Mouse (Mus musculus) heart, embryonic 11.5 days (tissue): ENCODE measurements around the gene Tas1r3. TPM values are rescaled to one million over a fixed set of nuclear protein-coding genes. Genes with fewer than 3 reads are reported as not detected.

Source experiments
- ATAC-seq: fragments of 200-750 bp; cut with Nextera tagmentation; replicated peaks from 2 replicates; pipeline ENCODE4 v1.8.0; 2017; ENCODE audit warnings: moderate library complexity; ENCODE audit not compliant: insufficient number of reproducible peaks, low FRiP score, low TSS enrichment
- H3K27ac ChIP-seq: fragments of 300-500 bp; sonication (generic); 2 replicates; pipeline ENCODE4 v1.5.1; 2014; ENCODE audit warnings: mild to moderate bottlenecking, low read depth, low read length
- H3K27me3 ChIP-seq: fragments of 300-500 bp; sonication (generic); 2 replicates; pipeline ENCODE4 v1.6.1; 2014; ENCODE audit warnings: mild to moderate bottlenecking, low read length, mixed read lengths; ENCODE audit not compliant: control insufficient read depth, insufficient read depth
- H3K36me3 ChIP-seq: fragments of 300-500 bp; sonication (generic); 2 replicates; pipeline ENCODE4 v1.6.1; 2014; ENCODE audit warnings: mild to moderate bottlenecking, low read length, moderate library complexity, mixed read lengths; ENCODE audit not compliant: control insufficient read depth, insufficient read depth
- H3K4me1 ChIP-seq: fragments of 300-500 bp; sonication (generic); 2 replicates; pipeline ENCODE4 v1.6.1; 2014; ENCODE audit warnings: low read length; ENCODE audit not compliant: control insufficient read depth, insufficient read depth
- H3K4me2 ChIP-seq: fragments of 300-500 bp; sonication (generic); 2 replicates; pipeline ENCODE4 v1.6.1; 2014; ENCODE audit warnings: mild to moderate bottlenecking, moderate library complexity
- H3K4me3 ChIP-seq: fragments of 300-500 bp; sonication (generic); 2 replicates; pipeline ENCODE4 v1.5.1; 2014; ENCODE audit warnings: low read depth, low read length
- H3K9ac ChIP-seq: fragments of 300-500 bp; sonication (generic); 2 replicates; pipeline ENCODE4 v1.6.1; 2014; ENCODE audit warnings: mild to moderate bottlenecking, low read depth, low read length, moderate library complexity
- H3K9me3 ChIP-seq: fragments of 300-500 bp; sonication (generic); replicated peaks from 2 replicates; pipeline ENCODE4 v1.6.1; 2016; ENCODE audit warnings: low read length; ENCODE audit not compliant: control insufficient read depth
- WGBS: fragments of 180-500 bp; shearing (Covaris S2); extraction: QIAGEN DNeasy Blood & Tissue Kit; methylation state at CpG from one replicate; pipeline ENCODE4 v1.1.7; 2014; ENCODE audit not compliant: insufficient replicate concordance; 5-methylcytosine and 5-hydroxymethylcytosine counted together
- polyA plus RNA-seq: library from polyadenylated mRNA; unstranded; fragments of >200 nt; fragmentation: Nextera tagmentation; extraction: Ambion mirVana; gene quantifications from 2 replicates; pipeline ENCODE4 v1.2.1, GENCODE M21; 2014

The Tas1r3 gene
- polyA plus RNA-seq, 1 experiment from 2014 or later, result 0.11 TPM

DNA sequence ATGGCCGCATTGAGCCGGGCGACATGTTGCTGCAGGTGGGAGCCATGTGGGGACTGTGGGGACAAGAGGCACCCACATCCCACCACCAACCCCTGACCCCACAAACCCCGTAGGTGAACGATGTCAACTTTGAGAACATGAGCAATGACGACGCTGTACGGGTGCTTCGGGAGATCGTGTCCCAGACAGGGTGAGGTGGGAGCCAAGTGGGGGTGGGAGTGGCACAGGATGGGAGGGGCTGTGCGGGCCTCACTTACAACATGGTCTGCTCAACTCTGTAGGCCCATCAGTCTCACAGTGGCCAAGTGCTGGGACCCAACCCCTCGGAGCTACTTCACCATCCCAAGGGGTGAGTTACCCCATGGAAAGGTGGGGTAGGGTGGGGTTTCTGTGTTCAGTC is 8.2 kb downstream of the Tas1r3 start:
- no peak overlapping the region for H3K9ac ChIP-seq
- no peak overlapping the region for H3K4me3 ChIP-seq
- H3K36me3 ChIP-seq, result peaks cover 20% of the 10 kb centered on the region
- WGBS, result 94% methylated on average over 12 of the region's 12 CpGs
- H3K4me2 ChIP-seq, result no peak overlapping the region
- H3K9me3 ChIP-seq, result no peaks in the 10 kb centered on the region
- no peak overlapping the region for H3K27ac ChIP-seq
- H3K27me3 ChIP-seq, result no peaks in the 10 kb centered on the region
- H3K4me1 ChIP-seq, result no peaks in the 10 kb centered on the region
- no peak for ATAC-seq

DNA sequence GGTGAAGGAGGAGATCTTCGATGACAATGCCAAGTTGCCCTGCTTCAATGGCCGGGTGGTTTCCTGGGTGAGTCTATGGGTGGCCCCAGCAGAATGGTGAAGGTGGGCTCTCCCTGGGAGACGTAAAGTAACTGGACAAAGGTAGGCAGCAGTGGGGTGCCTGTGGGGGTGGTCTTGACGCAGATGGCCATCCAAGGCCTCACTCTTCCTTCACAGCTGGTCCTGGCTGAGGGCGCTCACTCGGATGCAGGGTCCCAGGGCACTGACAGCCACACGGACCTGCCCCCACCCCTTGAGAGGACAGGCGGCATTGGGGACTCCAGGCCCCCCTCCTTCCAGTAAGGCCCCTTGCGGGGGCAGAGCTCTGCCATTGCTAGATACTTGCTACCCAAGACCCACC is 9.7 kb downstream of the Tas1r3 start:
- H3K36me3 ChIP-seq, result peaks cover 20% of the 10 kb centered on the region

DNA sequence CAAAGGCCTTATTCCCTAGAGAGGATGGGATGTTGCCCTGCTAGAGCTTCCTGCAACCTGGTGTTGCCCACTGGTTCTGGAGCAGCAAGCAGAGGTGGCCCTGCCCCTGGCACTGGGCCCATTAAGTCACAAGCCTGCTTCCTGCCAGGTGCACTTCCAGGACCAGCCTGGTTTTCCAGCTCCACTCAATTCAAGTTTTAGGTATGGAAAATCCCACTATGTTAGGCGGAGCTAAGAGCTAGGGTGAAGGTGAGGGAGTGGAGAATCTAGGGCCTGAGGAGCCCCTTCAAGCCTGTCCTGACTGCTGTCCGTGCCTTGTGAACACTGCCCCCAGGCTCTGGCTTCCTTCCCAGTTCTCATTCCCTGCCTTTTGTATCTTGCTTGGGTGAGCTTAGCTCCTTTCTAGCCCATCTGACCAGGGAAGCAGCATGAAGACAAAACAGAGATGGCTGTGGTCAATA is 11.2 kb downstream of the Tas1r3 start:
- Histone ChIP-seq H3K27ac (no peak overlapping the region), H3K9me3 (no peaks in the 10 kb centered on the region), H3K4me3 (no peak overlapping the region), H3K4me1 (peaks cover 11% of the 10 kb centered on the region), H3K36me3 (peaks cover 16% of the 10 kb centered on the region), H3K27me3 (no peaks in the 10 kb centered on the region), H3K4me2 (no peak overlapping the region), H3K9ac (no peak overlapping the region)
- no peak for ATAC-seq
- 78% methylated on average over 2 of the region's 2 CpGs for WGBS

More for the DNA sequence above, 9.7 kb downstream of the Tas1r3 start:
- H3K4me3 ChIP-seq, result no peak overlapping the region
- no peaks in the 10 kb centered on the region for H3K9me3 ChIP-seq
- no peak for ATAC-seq
- H3K9ac ChIP-seq, result no peak overlapping the region
- no peak overlapping the region for H3K4me2 ChIP-seq
- peaks cover 5% of the 10 kb centered on the region for H3K4me1 ChIP-seq
- no peak overlapping the region for H3K27ac ChIP-seq
- no peaks in the 10 kb centered on the region for H3K27me3 ChIP-seq
- 91% methylated on average over 9 of the region's 9 CpGs for WGBS

DNA sequence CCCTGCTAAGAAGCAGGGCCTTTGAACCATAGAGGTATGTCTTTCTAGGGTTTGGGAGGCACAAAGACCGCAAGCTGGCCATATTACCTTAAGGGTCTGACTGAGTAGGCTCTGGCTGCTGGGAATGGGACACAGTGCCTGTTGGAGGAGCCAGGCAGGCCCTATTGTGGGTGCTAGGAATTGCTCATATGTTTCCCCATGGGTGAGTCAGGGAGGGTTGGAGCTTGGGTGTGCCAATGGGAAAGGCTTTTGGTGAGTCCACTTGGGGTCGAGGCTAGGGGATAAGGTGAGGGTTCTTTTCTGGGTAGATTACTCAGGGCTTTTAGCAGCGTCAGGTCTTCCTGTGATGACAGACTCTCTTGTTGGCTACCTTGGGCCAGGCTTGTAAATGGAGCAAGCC is 11.8 kb downstream of the Tas1r3 start:
- Histone ChIP-seq H3K27ac (no peak overlapping the region), H3K4me1 (peaks cover 11% of the 10 kb centered on the region), H3K36me3 (peaks cover 13% of the 10 kb centered on the region), H3K9me3 (no peaks in the 10 kb centered on the region), H3K9ac (no peak overlapping the region), H3K4me3 (no peak overlapping the region), H3K27me3 (no peaks in the 10 kb centered on the region), H3K4me2 (no peak overlapping the region)
- no peak for ATAC-seq
- 85% methylated on average over 3 of the region's 3 CpGs for WGBS

DNA sequence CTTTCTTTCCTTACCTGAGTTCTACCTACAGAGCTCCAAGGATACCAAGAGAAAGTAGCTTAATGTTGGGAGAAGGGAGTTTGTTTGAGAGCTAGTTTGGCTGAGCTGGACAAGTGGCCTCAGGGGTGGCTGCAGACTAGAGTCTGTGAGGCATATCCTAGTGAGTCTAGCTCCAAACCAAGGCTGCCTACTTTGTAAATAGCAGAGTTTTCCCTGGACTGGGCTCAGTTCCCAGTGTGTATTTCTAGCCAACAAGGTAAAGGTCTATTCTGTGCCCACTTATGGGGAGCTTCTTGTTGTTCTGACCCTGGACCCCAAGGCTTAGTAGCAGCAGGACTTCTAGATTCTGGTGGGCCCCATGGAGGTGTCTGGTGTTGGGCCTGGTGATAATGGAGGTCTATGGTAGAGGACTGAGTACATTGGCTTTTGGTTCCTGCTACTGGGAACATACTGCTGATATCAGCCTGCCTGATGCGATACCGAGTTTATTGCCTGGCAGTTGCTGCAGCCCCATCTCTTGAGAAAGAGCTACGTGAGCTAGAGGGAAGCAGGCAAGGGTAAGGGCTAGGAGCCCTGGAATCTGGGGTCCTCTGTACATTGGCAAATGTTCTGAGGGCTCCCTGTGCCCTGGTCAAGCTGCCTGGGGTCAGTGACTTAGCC is 13.2 kb downstream of the Tas1r3 start:
- H3K27me3 ChIP-seq, result no peaks in the 10 kb centered on the region
- no peak overlapping the region for H3K27ac ChIP-seq
- peaks cover 11% of the 10 kb centered on the region for H3K4me1 ChIP-seq
- no peak for ATAC-seq
- WGBS, result 91% methylated on average over 3 of the region's 3 CpGs
- H3K4me2 ChIP-seq, result no peak overlapping the region
- H3K4me3 ChIP-seq, result no peak overlapping the region
- no peak overlapping the region for H3K9ac ChIP-seq
- H3K9me3 ChIP-seq, result no peaks in the 10 kb centered on the region
- peaks cover 2% of the 10 kb centered on the region; the same call in 1 of the 2 replicates for H3K36me3 ChIP-seq

DNA sequence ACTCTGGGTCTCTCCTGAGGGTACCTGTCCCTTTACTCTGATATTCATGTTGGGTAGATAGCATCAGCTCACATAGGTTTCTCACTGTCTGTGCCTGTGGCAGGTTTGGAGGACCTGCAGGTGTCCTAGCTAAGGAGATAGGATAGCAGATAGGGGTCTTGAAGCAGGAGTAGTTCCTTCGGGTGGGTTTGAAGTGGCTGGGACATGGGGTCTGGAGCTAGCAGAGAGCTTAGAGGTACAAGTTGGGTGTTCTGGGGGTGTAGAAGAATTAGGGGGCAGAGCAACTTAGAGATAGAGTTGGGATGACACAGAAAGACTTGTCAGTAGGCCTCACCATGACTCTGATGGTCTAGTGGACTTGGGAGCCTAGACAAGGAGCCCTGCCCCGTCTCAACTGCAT is 13.8 kb downstream of the Tas1r3 start:
- Histone ChIP-seq H3K4me2 (no peak overlapping the region), H3K36me3 (no peaks in the 10 kb centered on the region; the same call in 1 of the 2 replicates), H3K4me1 (peaks cover 11% of the 10 kb centered on the region), H3K9ac (no peak overlapping the region), H3K27ac (no peak overlapping the region), H3K9me3 (no peaks in the 10 kb centered on the region), H3K4me3 (no peak overlapping the region), H3K27me3 (no peaks in the 10 kb centered on the region)
- WGBS, result 77% methylated on average over 2 of the region's 2 CpGs
- ATAC-seq, result no peak

DNA sequence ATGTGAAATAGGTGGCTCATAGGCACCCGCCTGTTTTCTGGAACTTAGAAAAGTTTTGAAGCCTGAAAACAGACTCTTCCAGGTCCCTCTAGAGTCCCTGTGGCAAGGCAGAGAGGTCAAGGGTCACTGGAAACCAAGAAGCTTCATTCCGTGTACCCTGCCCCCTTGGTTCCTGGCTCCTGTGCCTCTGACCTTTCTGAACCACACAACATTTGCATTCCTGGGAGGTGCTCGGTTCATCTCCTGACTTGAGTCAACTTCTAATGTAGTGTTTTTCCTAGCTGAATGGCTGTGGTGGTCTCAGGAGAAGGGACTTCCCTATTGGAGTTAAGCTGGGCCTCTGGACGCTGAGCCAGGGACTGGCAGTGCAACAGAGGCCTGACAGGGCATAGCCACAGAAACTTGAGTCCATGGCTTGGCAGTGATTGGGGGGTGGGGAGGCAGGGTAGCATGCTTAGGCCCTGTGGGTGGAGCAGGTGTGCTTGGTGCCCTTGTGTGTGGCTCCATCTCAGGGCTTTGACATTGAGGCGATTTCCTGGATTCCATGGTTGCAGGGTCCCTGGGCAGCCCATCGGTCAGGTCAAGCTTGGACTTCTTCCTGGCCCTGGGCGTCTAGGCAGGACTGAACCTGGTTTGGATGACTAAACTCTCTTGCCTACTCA is 14.6 kb downstream of the Tas1r3 start:
- Histone ChIP-seq H3K9me3 (no peaks in the 10 kb centered on the region), H3K4me2 (peak overlapping the region; percentile 98), H3K27me3 (no peaks in the 10 kb centered on the region), H3K27ac (no peak overlapping the region), H3K36me3 (no peaks in the 10 kb centered on the region), H3K4me3 (peak overlapping the region; percentile 83), H3K4me1 (peaks cover 11% of the 10 kb centered on the region), H3K9ac (peak overlapping the region; percentile 84; the same call in 1 of the 2 replicates)
- WGBS, result 64% methylated on average over 7 of the region's 7 CpGs
- ATAC-seq, result no peak

DNA sequence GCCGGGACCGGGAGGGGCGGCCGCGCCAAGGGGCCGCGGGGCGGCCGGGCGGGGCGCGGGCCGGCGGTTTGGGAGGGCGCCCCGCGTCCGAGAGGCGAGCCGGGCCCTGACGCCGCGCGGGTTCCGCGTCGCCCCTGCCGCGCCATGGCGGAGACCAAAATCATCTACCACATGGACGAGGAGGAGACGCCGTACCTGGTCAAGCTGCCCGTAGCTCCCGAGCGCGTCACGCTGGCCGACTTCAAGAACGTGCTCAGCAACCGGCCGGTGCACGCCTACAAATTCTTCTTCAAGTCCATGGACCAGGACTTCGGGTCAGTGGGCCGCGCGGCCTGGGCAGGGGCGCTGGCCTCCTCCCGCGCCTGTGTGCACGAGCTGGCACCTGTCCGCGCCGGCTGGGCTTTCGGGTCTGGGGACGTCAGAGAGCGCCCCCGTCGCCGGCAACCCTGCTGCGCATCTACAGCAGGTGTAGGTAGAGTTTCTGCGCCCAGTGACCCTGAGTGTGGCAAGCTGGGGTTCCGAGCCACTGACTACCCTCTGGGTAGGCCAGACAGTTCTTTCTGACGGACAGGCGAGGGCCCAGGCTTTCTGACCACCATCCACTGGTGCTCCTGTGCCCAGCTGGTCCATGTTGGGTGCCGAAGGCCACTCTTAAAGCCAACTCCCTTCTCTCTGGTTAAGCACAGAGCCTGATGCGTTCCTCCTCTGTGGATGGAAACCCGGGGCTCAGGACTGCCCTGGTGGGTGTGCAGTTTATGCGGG is 15.4 kb downstream of the Tas1r3 start:
- H3K4me1 ChIP-seq, result peaks cover 11% of the 10 kb centered on the region
- H3K36me3 ChIP-seq, result no peaks in the 10 kb centered on the region
- H3K27me3 ChIP-seq, result no peaks in the 10 kb centered on the region
- no peaks in the 10 kb centered on the region for H3K9me3 ChIP-seq
- peak overlapping the region; percentile 83 for H3K4me3 ChIP-seq
- 3% methylated on average over 59 of the region's 69 CpGs for WGBS
- peak; percentile 20; the same call in 1 of the 2 replicates for ATAC-seq
- peak overlapping the region; percentile 41; the same call in 1 of the 2 replicates for H3K27ac ChIP-seq
- H3K4me2 ChIP-seq, result peak overlapping the region; percentile 98
- H3K9ac ChIP-seq, result peak overlapping the region; percentile 84
